Mouse (Mus musculus) lung, postnatal 0 days (tissue): ENCODE results near the gene Ak5.

Source experiments
- CTCF ChIP-seq: IDR thresholded peaks from 2 replicates; pipeline ENCODE4 v1.5.1; 2016; ENCODE audit warnings: antibody characterized with exemption, mild to moderate bottlenecking
- EP300 ChIP-seq: IDR thresholded peaks from 2 replicates; pipeline ENCODE4 v1.6.1; 2016; ENCODE audit warnings: antibody characterized with exemption, mild to moderate bottlenecking, control low read depth

GRCm38 (mm10) chr3:152507900-152508299, 160.3 kb downstream of the Ak5 start:
- TF ChIP-seq EP300 (no peak), CTCF (no peak)
